Mouse (Mus musculus): ENCODE data around the gene Frmd4b. TPM values are rescaled to one million over a fixed set of nuclear protein-coding genes. Genes with fewer than 3 reads are reported as not detected.

The Frmd4b gene
- polyA plus RNA-seq, 1 experiment, result 14.3 TPM

DNA sequence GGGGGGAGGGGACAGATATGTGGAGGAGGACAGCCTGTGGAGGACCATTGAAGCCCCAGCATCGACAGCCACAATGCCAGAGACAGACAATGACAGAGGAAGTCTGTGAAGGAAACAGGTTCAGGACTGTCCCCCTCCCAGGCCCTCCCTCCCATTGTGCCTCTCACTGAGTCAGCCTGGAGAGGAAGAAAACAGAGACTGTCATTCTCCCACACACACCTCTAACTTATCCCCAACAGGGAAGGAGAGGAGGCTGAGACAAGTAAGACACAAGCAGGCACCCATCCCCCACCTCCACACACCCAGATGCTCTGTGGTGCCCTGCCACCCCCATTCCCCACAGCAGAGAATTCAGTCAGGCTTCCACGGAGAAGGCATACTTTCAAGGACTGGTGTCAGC, 98.9 kb downstream of the Frmd4b start:
- TF ChIP-seq POLR2A (IDR thresholded peaks at IDR 0.05; ENCODE audit: low read depth, low read length) (no peak), CTCF (IDR thresholded peaks at IDR 0.05; ENCODE audit: extremely low read depth, insufficient read depth, insufficient read length, insufficient replicate concordance) (no peak)
- WGBS, result 14% methylated on average over 2 of the region's 2 CpGs
- H3K27ac ChIP-seq (ENCODE audit: insufficient read depth, low read length), result no peak overlapping the region
- no peaks in the 10 kb centered on the region for H3K27me3 ChIP-seq (ENCODE audit: control insufficient read depth, insufficient read depth, low read length)
- no peaks in the 10 kb centered on the region for H3K4me1 ChIP-seq (ENCODE audit: control insufficient read depth, insufficient read depth, insufficient read length)
- no peaks in the 10 kb centered on the region for H3K36me3 ChIP-seq (ENCODE audit: control insufficient read depth, insufficient read depth, low read length)
- no peak for DNase-seq (ENCODE audit: low read depth in 1 of 2, low spot score in 2 of 2)
- no peak overlapping the region for H3K4me3 ChIP-seq (ENCODE audit: extremely low read depth, insufficient read depth, insufficient read length)

DNA sequence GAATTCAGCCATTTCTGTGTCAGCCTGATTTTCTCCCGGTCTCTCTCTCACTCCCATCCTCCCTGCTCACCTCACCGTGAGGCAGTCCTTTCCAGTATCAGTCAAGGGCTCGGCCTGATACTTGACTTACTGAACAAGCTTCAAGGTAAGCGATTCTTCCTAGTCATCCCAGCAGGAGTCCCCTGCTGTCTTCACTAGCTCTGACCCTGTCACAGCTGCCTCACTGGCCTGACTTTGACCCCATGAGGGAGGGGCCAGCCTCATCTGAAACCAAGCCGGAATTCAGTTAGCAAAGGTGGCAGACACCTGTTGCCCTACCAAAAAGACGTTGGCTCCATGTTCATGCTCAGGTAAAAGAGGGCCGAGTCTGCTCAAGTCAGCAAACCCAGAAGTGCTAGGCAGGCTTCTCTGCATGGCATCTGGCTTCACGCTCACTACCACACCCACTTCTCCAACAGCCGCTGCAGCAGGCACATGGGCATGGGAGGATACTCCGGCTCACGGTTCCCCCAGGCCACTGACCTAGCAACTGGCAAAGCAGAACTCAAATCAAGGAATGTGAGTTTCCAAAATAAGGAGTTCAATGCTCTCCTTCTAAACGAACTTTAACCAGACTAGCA, 99.6 kb downstream of the Frmd4b start:
- H3K4me3 ChIP-seq (ENCODE audit: extremely low read depth, insufficient read depth, insufficient read length), result no peak overlapping the region
- no peaks in the 10 kb centered on the region for H3K27me3 ChIP-seq (ENCODE audit: control insufficient read depth, insufficient read depth, low read length)
- no peaks in the 10 kb centered on the region for H3K36me3 ChIP-seq (ENCODE audit: control insufficient read depth, insufficient read depth, low read length)
- H3K4me1 ChIP-seq (ENCODE audit: control insufficient read depth, insufficient read depth, insufficient read length), result no peaks in the 10 kb centered on the region
- no peak overlapping the region for H3K27ac ChIP-seq (ENCODE audit: insufficient read depth, low read length)
- TF ChIP-seq CTCF (IDR thresholded peaks at IDR 0.05; ENCODE audit: extremely low read depth, insufficient read depth, insufficient read length, insufficient replicate concordance) (no peak), POLR2A (IDR thresholded peaks at IDR 0.05; ENCODE audit: low read depth, low read length) (no peak)
- DNase-seq (ENCODE audit: low read depth in 1 of 2, low spot score in 2 of 2), result no peak
- 81% methylated on average over 12 of the region's 12 CpGs for WGBS

DNA sequence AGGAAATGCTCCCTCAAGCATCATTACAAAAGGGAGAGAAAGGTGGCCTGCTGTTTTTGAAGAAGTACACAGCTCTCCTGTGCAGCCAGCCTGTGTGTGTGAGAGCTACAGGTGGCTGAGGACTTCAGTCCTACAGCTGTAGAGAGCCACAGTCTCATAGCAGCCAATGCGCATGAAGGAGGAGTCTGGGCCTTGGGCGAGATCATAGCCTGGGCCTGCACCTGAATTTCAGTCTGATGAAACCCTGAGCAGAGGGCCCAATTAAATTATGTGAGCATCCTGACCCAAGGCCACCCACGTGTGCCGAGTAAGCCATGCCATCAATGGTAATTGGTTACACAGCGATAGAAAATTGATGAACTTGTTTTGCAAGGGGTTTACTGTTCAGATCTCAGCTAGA, 100.4 kb downstream of the Frmd4b start:
- Histone ChIP-seq H3K4me3 (ENCODE audit: extremely low read depth, insufficient read depth, insufficient read length) (no peak overlapping the region), H3K4me1 (ENCODE audit: control insufficient read depth, insufficient read depth, insufficient read length) (no peaks in the 10 kb centered on the region), H3K27ac (ENCODE audit: insufficient read depth, low read length) (no peak overlapping the region), H3K27me3 (ENCODE audit: control insufficient read depth, insufficient read depth, low read length) (no peaks in the 10 kb centered on the region), H3K36me3 (ENCODE audit: control insufficient read depth, insufficient read depth, low read length) (no peaks in the 10 kb centered on the region)
- TF ChIP-seq CTCF (IDR thresholded peaks at IDR 0.05; ENCODE audit: extremely low read depth, insufficient read depth, insufficient read length, insufficient replicate concordance) (no peak), POLR2A (IDR thresholded peaks at IDR 0.05; ENCODE audit: low read depth, low read length) (no peak)
- DNase-seq (ENCODE audit: low read depth in 1 of 2, low spot score in 2 of 2), result no peak
- WGBS, result 87% methylated on average over 5 of the region's 5 CpGs

DNA sequence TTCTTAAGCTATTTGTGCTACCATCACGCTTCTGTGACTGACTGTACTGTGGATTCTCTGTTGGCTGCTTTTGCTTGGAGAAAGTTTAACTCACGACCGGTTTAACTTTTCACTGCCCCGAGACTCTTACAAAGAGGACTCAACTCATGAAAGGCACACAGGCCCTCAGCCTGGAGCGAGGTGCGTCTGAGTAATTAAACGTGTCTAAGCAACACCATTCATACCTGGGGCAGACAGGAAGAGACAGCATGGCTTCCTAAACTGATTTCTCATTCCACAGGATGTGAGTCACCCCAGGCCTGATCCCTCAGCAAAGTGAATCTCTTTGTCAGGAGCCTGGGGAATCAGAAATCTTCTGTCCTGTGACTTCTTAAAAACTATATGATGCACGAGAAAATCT, 106.6 kb downstream of the Frmd4b start:
- H3K36me3 ChIP-seq (ENCODE audit: control insufficient read depth, insufficient read depth, low read length), result no peaks in the 10 kb centered on the region
- H3K4me1 ChIP-seq (ENCODE audit: control insufficient read depth, insufficient read depth, insufficient read length), result peaks cover 10% of the 10 kb centered on the region
- no peak for DNase-seq (ENCODE audit: low read depth in 1 of 2, low spot score in 2 of 2)
- TF ChIP-seq POLR2A (IDR thresholded peaks at IDR 0.05; ENCODE audit: low read depth, low read length), result no peak
- no peak for TF ChIP-seq CTCF (IDR thresholded peaks at IDR 0.05; ENCODE audit: extremely low read depth, insufficient read depth, insufficient read length, insufficient replicate concordance)
- 82% methylated on average over 8 of the region's 8 CpGs for WGBS
- no peaks in the 10 kb centered on the region for H3K27me3 ChIP-seq (ENCODE audit: control insufficient read depth, insufficient read depth, low read length)
- no peak overlapping the region for H3K4me3 ChIP-seq (ENCODE audit: extremely low read depth, insufficient read depth, insufficient read length)
- H3K27ac ChIP-seq (ENCODE audit: insufficient read depth, low read length), result no peak overlapping the region

DNA sequence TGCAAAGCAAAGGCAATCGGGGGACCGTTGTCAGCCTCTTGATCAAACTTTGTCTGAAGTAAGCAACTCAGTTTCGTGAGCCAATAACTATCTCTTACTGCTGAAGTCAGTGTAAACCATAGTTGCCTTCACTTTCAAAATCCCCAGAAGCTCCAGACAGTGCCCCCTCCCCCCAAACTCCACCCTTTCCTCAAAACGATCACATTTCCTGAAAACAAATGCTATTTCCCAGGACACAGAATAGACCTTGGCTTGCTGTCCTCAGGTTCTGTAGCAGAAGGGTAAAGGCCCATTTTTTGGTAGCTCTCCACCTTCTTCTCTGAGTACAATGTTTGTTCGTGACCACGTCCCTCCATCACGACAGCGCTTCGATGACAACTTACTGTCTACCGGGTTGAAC, 107.9 kb downstream of the Frmd4b start:
- Histone ChIP-seq H3K27me3 (ENCODE audit: control insufficient read depth, insufficient read depth, low read length) (no peaks in the 10 kb centered on the region), H3K4me3 (ENCODE audit: extremely low read depth, insufficient read depth, insufficient read length) (no peak overlapping the region), H3K4me1 (ENCODE audit: control insufficient read depth, insufficient read depth, insufficient read length) (peaks cover 16% of the 10 kb centered on the region), H3K36me3 (ENCODE audit: control insufficient read depth, insufficient read depth, low read length) (no peaks in the 10 kb centered on the region), H3K27ac (ENCODE audit: insufficient read depth, low read length) (no peak overlapping the region)
- DNase-seq (ENCODE audit: low read depth in 1 of 2, low spot score in 2 of 2), result no peak
- TF ChIP-seq POLR2A (IDR thresholded peaks at IDR 0.05; ENCODE audit: low read depth, low read length) (no peak), CTCF (IDR thresholded peaks at IDR 0.05; ENCODE audit: extremely low read depth, insufficient read depth, insufficient read length, insufficient replicate concordance) (no peak)
- 76% methylated on average over 10 of the region's 10 CpGs for WGBS

DNA sequence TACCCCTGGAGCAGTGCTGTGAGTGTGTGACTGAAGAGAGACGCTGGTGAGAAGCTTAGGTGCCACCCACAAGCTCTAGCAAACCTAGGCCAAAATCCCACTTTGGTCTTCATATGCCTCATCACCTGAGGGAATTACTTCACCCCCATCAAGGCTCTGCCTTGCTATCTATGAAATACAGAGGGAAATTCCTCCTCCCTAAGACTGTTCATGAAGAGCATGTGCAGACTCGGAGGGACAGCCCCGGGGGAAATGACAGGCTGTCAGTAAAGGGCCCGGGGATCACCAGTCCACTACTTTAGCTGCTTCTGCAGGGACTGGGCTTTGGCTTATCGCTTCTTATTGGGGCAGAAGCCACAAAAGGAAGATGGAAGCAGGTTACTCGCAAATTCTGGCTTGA, 108.9 kb downstream of the Frmd4b start:
- H3K4me1 ChIP-seq (ENCODE audit: control insufficient read depth, insufficient read depth, insufficient read length), result peaks cover 17% of the 10 kb centered on the region
- no peak for DNase-seq (ENCODE audit: low read depth in 1 of 2, low spot score in 2 of 2)
- 77% methylated on average over 6 of the region's 6 CpGs for WGBS
- TF ChIP-seq POLR2A (IDR thresholded peaks at IDR 0.05; ENCODE audit: low read depth, low read length) (no peak), CTCF (IDR thresholded peaks at IDR 0.05; ENCODE audit: extremely low read depth, insufficient read depth, insufficient read length, insufficient replicate concordance) (no peak)
- H3K27me3 ChIP-seq (ENCODE audit: control insufficient read depth, insufficient read depth, low read length), result no peaks in the 10 kb centered on the region
- H3K4me3 ChIP-seq (ENCODE audit: extremely low read depth, insufficient read depth, insufficient read length), result no peak overlapping the region
- no peak overlapping the region for H3K27ac ChIP-seq (ENCODE audit: insufficient read depth, low read length)
- no peaks in the 10 kb centered on the region for H3K36me3 ChIP-seq (ENCODE audit: control insufficient read depth, insufficient read depth, low read length)

DNA sequence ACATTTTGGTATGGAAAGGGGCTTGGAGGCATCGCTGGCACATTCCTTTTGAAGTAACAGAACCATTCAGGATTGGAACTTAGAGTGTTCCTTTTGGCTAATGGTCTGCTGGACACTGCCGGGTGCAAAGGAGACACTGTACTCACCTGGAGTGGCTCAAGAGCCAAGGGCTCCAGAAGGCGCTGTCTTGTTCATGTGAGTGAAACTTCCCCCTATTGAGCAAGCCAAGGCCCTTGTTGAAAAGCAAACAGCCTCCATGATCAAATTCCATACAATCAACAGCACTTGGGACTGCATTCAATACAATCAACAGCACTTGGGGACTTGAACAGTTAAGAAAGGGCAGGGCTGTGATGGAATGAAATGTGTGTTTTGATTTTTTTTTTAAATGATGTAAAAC, 109.4 kb downstream of the Frmd4b start:
- DNase-seq (ENCODE audit: low read depth in 1 of 2, low spot score in 2 of 2), result no peak

More for the DNA sequence above, 109.4 kb downstream of the Frmd4b start:
- WGBS, result 95% methylated on average over 3 of the region's 3 CpGs
- Histone ChIP-seq H3K4me3 (ENCODE audit: extremely low read depth, insufficient read depth, insufficient read length) (no peak overlapping the region), H3K4me1 (ENCODE audit: control insufficient read depth, insufficient read depth, insufficient read length) (peaks cover 17% of the 10 kb centered on the region), H3K27ac (ENCODE audit: insufficient read depth, low read length) (no peak overlapping the region), H3K36me3 (ENCODE audit: control insufficient read depth, insufficient read depth, low read length) (no peaks in the 10 kb centered on the region), H3K27me3 (ENCODE audit: control insufficient read depth, insufficient read depth, low read length) (no peaks in the 10 kb centered on the region)
- no peak for TF ChIP-seq POLR2A (IDR thresholded peaks at IDR 0.05; ENCODE audit: low read depth, low read length)
- no peak for TF ChIP-seq CTCF (IDR thresholded peaks at IDR 0.05; ENCODE audit: extremely low read depth, insufficient read depth, insufficient read length, insufficient replicate concordance)
